ENCODE assay signal across 19 mouse cellular contexts in genomic region chr2:77162135-77162534, GRCm38 (mm10). TPM values are rescaled to one million over a fixed set of nuclear protein-coding genes. Genes with fewer than 3 reads are reported as not detected.
DNase-seq lines count a peak whose midpoint lies in the region; ATAC-seq and TF ChIP-seq lines count a peak whose summit lies in the region.
"Had no signal": no experiment of that assay in that cellular context is flagged by ENCODE, and none has a peak within 500 bp of the region (broad histone marks: within the 10 kb centered on the region; RNA-seq: fewer than 3 reads in every experiment).

No protein-coding gene starts in this region.

- no peaks in the 10 kb centered on the region for H3K27me3 ChIP-seq in lung, embryonic 15.5 days
- no peaks in the 10 kb centered on the region for H3K27me3 ChIP-seq in lung, embryonic 16.5 days (ENCODE audit: control insufficient read depth, insufficient read depth, low read depth, low read length)
- no peaks in the 10 kb centered on the region for H3K27me3 ChIP-seq in myocyte (ENCODE audit: control insufficient read depth, insufficient read depth, insufficient read length)
- H3K27me3 ChIP-seq: forebrain, embryonic 13.5 days; hindbrain, embryonic 12.5 days had no signal

- H3K4me1 ChIP-seq in lung, embryonic 15.5 days: 0 out of 2 replicates have a peak, but pooled peaks cover 4% of the 10 kb centered on the region
- H3K4me1 ChIP-seq in lung, embryonic 16.5 days (replicated peaks; ENCODE audit: control insufficient read depth, insufficient read depth, low read length): no peaks in the 10 kb centered on the region
- H3K4me1 ChIP-seq: forebrain, embryonic 10.5 days; forebrain, embryonic 13.5 days; hindbrain, embryonic 12.5 days had no signal

- no peak for ATAC-seq in lung, embryonic 15.5 days (ENCODE audit: borderline replicate concordance, extremely low read depth, low FRiP score, low TSS enrichment)
- ATAC-seq in lung, embryonic 16.5 days (ENCODE audit: low read depth): peak; percentile 83
- ATAC-seq in frontal cortex, adult (ENCODE audit: low TSS enrichment): no peak
- ATAC-seq: CD4-positive, CD25-positive, alpha-beta regulatory T cell, adult 4 months; forebrain, embryonic 13.5 days; forebrain, postnatal 0 days; hindbrain, embryonic 16.5 days had no signal

- peak; percentile 77 for DNase-seq in lung, postnatal 25 days (ENCODE audit: low spot score)
- no peak for DNase-seq in cerebellum, postnatal 36 days
- DNase-seq in adrenal gland, adult (ENCODE audit: inconsistent age in 2 of 2, low spot score in 1 of 2): no peak
- DNase-seq: adrenal gland, adult 8-10 months; adrenal gland, postnatal 25 days; cerebellum, adult 11-12 months; cerebellum, adult 8-10 months; cerebellum, postnatal 10 days; forebrain, postnatal 0 days had no signal

- no peak overlapping the region for H3ac ChIP-seq in myocyte (ENCODE audit: control insufficient read depth, insufficient read length)

- no peak overlapping the region for H3K9ac ChIP-seq in lung, embryonic 15.5 days
- H3K9ac ChIP-seq in lung, embryonic 16.5 days (ENCODE audit: low read length): no peak overlapping the region
- H3K9ac ChIP-seq: forebrain, embryonic 13.5 days; forebrain, postnatal 0 days; hindbrain, embryonic 12.5 days had no signal

- peak overlapping the region; percentile 41 for H3K27ac ChIP-seq in lung, embryonic 15.5 days
- peak overlapping the region; percentile 63 for H3K27ac ChIP-seq in lung, embryonic 16.5 days (ENCODE audit: low read length)
- H3K27ac ChIP-seq: forebrain, embryonic 10.5 days; forebrain, embryonic 13.5 days; hindbrain, embryonic 12.5 days had no signal

- no peak overlapping the region for H3K4me2 ChIP-seq in lung, embryonic 15.5 days
- H3K4me2 ChIP-seq in lung, embryonic 16.5 days (ENCODE audit: low read depth, low read length): no peak overlapping the region
- peak overlapping the region; percentile 16 for H3K4me2 ChIP-seq in myocyte (ENCODE audit: low read depth)
- H3K4me2 ChIP-seq: forebrain, embryonic 13.5 days; heart, embryonic 11.5 days; hindbrain, embryonic 12.5 days had no signal

- 55% methylated on average over 3 of the region's 3 CpGs for WGBS in lung, embryonic 15.5 days
- 53% methylated on average over 3 of the region's 3 CpGs for WGBS in lung, embryonic 16.5 days

- no peak overlapping the region for H3K4me3 ChIP-seq in lung, embryonic 15.5 days
- no peak overlapping the region for H3K4me3 ChIP-seq in lung, embryonic 16.5 days (ENCODE audit: low read length)
- no peak overlapping the region for H3K4me3 ChIP-seq in myocyte
- H3K4me3 ChIP-seq: forebrain, embryonic 10.5 days; forebrain, embryonic 13.5 days; hindbrain, embryonic 12.5 days had no signal

- peaks cover 7% of the 10 kb centered on the region for H3K79me2 ChIP-seq in myocyte (ENCODE audit: control insufficient read depth, insufficient read depth)

- no peaks in the 10 kb centered on the region for H3K9me3 ChIP-seq in lung, embryonic 15.5 days
- no peaks in the 10 kb centered on the region for H3K9me3 ChIP-seq in lung, embryonic 16.5 days (ENCODE audit: control insufficient read depth, low read length)
- H3K9me3 ChIP-seq: forebrain, embryonic 10.5 days; forebrain, embryonic 13.5 days; hindbrain, embryonic 12.5 days had no signal

- TF ChIP-seq POLR2A in myocyte (IDR thresholded peaks at IDR 0.05; ENCODE audit: insufficient read length, low read depth): no peak

- H3K36me3 ChIP-seq in lung, embryonic 15.5 days: no peaks in the 10 kb centered on the region
- no peaks in the 10 kb centered on the region for H3K36me3 ChIP-seq in lung, embryonic 16.5 days (ENCODE audit: control insufficient read depth, insufficient read depth, low read length)
- peaks cover 41% of the 10 kb centered on the region for H3K36me3 ChIP-seq in myocyte (ENCODE audit: control insufficient read depth, insufficient read depth)
- H3K36me3 ChIP-seq: forebrain, embryonic 10.5 days; hindbrain, embryonic 12.5 days had no signal

TF ChIP-seq in myocyte, 11 proteins besides CTCF, POLR2A, EP300 and RAD21:
- no peak for TF ChIP-seq TCF3 (IDR thresholded peaks at IDR 0.05; ENCODE audit: insufficient read length, low read depth)
- TF ChIP-seq MAX (IDR thresholded peaks at IDR 0.05; ENCODE audit: low read depth): no peak
- no peak for TF ChIP-seq REST (IDR thresholded peaks at IDR 0.05; ENCODE audit: insufficient read depth, insufficient read length)
- TF ChIP-seq USF1 (IDR thresholded peaks at IDR 0.05; ENCODE audit: low read depth): no peak
- TF ChIP-seq TCF12 (IDR thresholded peaks at IDR 0.05; ENCODE audit: insufficient read depth, poor library complexity, severe bottlenecking): no peak
- TF ChIP-seq CEBPB (IDR thresholded peaks at IDR 0.05; ENCODE audit: insufficient read depth, poor library complexity, severe bottlenecking): no peak
- no peak for TF ChIP-seq MYOD1 (IDR thresholded peaks at IDR 0.05; ENCODE audit: control insufficient read depth in 1 of 3, insufficient read length in 2 of 3, low read depth in 2 of 3)
- TF ChIP-seq POLR2AphosphoS2 (IDR thresholded peaks at IDR 0.05; ENCODE audit: insufficient read length, low read depth): no peak
- no peak for TF ChIP-seq E2F4 (IDR thresholded peaks at IDR 0.05; ENCODE audit: insufficient read depth)
- TF ChIP-seq MYOG (IDR thresholded peaks at IDR 0.05; ENCODE audit: control insufficient read depth in 1 of 3, insufficient read depth in 1 of 3, insufficient read length in 2 of 3, low read depth in 2 of 3): no peak

RNA-seq across cellular contexts. Expression of gene Ccdc141, which starts 8.3 kb away (rescaled TPM):
- polyA plus RNA-seq in lung, embryonic 15.5 days (2015; fragmentation: Nextera tagmentation; extraction: Ambion mirVana): 12.7 and 19.6 TPM in 2 replicates
- polyA plus RNA-seq in lung, embryonic 16.5 days (2015; fragmentation: Nextera tagmentation; extraction: Ambion mirVana): 19.6 and 25.1 TPM in 2 replicates
- polyA plus RNA-seq in myocyte (2012; fragmentation: generic; extraction: Trizol): 43.2 TPM
